Mouse (Mus musculus): ENCODE measurements around the gene Flt1. TPM values are rescaled to one million over a fixed set of nuclear protein-coding genes. Genes with fewer than 3 reads are reported as not detected.
"Not testable (repeated sequence)": the region's sequence is repeated elsewhere in the genome, so short reads cannot be mapped to it uniquely, and the experiment has no call there.

Gene Flt1
- polyA plus RNA-seq, 1 experiment from 2014 or later: 9.9 TPM

GRCm38 (mm10) chr5:147623747-147624146 is 102.1 kb downstream of the Flt1 start:
- WGBS: 89% methylated on average over 10 of the region's 10 CpGs

GRCm38 (mm10) chr5:147620178-147620577 is 105.6 kb downstream of the Flt1 start:
- WGBS: 14% methylated on average over 2 of the region's 2 CpGs
- Histone ChIP-seq H3K27ac (no peak overlapping the region), H3K4me2 (no peak overlapping the region)

More at GRCm38 (mm10) chr5:147623747-147624146, 102.1 kb downstream of the Flt1 start:
- H3K9me3 ChIP-seq: no peaks in the 10 kb centered on the region
- H3K4me2 ChIP-seq: no peak overlapping the region
- H3K4me3 ChIP-seq (replicated peaks): no peak overlapping the region
- H3K36me3 ChIP-seq (replicated peaks): no peaks in the 10 kb centered on the region
- H3K9ac ChIP-seq: no peak overlapping the region
- ATAC-seq (ENCODE audit: low FRiP score): no peak
- no peak overlapping the region for H3K27ac ChIP-seq
- no peaks in the 10 kb centered on the region; the same call in 1 of the 2 replicates for H3K4me1 ChIP-seq
- no peaks in the 10 kb centered on the region for H3K27me3 ChIP-seq

DNA sequence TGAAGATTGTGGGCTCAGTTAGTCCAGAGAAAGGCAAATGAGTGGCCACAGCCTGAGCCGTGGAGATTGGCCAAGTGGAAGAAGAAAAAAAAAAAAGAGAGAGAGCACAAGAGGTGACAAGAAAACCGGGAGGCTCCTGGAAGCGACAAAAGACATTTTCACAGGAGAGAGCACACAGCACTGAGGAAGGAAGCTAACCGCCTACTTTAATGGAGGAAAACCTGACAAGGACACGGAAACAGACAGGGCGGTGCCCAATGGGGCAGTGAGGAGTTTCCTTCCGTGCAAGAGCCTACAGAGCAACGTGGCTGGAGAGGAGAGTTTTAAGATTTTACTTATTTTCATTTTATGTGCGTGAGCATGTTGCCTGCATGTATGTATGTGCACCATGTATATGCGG is 107.6 kb downstream of the Flt1 start:
- WGBS: 86% methylated on average over 10 of the region's 10 CpGs
- Histone ChIP-seq H3K36me3 (replicated peaks) (no peaks in the 10 kb centered on the region), H3K4me1 (no peaks in the 10 kb centered on the region; the same call in 1 of the 2 replicates), H3K4me2 (no peak overlapping the region), H3K27me3 (no peaks in the 10 kb centered on the region), H3K4me3 (replicated peaks) (no peak overlapping the region), H3K27ac (no peak overlapping the region), H3K9me3 (no peaks in the 10 kb centered on the region), H3K9ac (no peak overlapping the region)
- ATAC-seq (ENCODE audit: low FRiP score): no peak

More at GRCm38 (mm10) chr5:147620178-147620577, 105.6 kb downstream of the Flt1 start:
- no peaks in the 10 kb centered on the region for H3K9me3 ChIP-seq
- no peak for ATAC-seq (ENCODE audit: low FRiP score)
- H3K36me3 ChIP-seq (replicated peaks): no peaks in the 10 kb centered on the region
- no peak overlapping the region for H3K4me3 ChIP-seq (replicated peaks)
- H3K9ac ChIP-seq: no peak overlapping the region
- no peaks in the 10 kb centered on the region for H3K27me3 ChIP-seq
- no peaks in the 10 kb centered on the region; the same call in 1 of the 2 replicates for H3K4me1 ChIP-seq

GRCm38 (mm10) chr5:147616450-147616849 is 109.4 kb downstream of the Flt1 start:
- no peak for ATAC-seq (ENCODE audit: low FRiP score)
- Histone ChIP-seq H3K4me2 (no peak overlapping the region), H3K9me3 (no peaks in the 10 kb centered on the region), H3K4me3 (replicated peaks) (no peak overlapping the region), H3K27ac (no peak overlapping the region), H3K9ac (no peak overlapping the region), H3K27me3 (no peaks in the 10 kb centered on the region), H3K36me3 (replicated peaks) (no peaks in the 10 kb centered on the region), H3K4me1 (no peaks in the 10 kb centered on the region; the same call in 1 of the 2 replicates)
- WGBS: 63% methylated on average over 3 of the region's 3 CpGs

DNA sequence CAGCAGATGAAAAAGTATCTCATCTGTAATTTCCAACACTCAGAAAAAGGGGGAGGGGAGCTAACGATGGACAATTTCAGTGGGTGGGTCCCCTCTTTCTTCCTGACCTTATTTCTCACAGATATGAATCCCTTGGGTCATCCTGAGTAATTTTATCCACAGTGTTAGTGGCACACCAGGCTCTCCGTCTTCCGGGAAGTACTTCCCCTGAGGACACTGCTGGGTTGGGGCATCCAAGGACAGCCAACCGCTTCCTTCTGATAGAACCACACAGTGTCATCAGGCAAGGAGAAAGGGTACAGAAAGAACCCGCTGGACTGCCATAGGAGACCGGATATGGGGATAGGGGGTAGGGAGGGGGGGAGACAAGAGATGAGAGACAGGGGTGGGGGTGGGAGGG is 111.2 kb downstream of the Flt1 start:
- no peaks in the 10 kb centered on the region for H3K4me1 ChIP-seq
- H3K4me3 ChIP-seq (replicated peaks): no peak overlapping the region
- H3K4me2 ChIP-seq: no peak overlapping the region
- no peaks in the 10 kb centered on the region for H3K9me3 ChIP-seq
- no peaks in the 10 kb centered on the region for H3K27me3 ChIP-seq
- no peak overlapping the region for H3K9ac ChIP-seq
- no peak for ATAC-seq (ENCODE audit: low FRiP score)
- H3K36me3 ChIP-seq (replicated peaks): no peaks in the 10 kb centered on the region
- no peak overlapping the region for H3K27ac ChIP-seq
- WGBS: 91% methylated on average over 6 of the region's 6 CpGs

- H3K27ac ChIP-seq; ATAC-seq (ENCODE audit: low FRiP score); H3K9me3 ChIP-seq; H3K9ac ChIP-seq; H3K27me3 ChIP-seq; H3K36me3 ChIP-seq (replicated peaks); H3K4me1 ChIP-seq; H3K4me2 ChIP-seq; H3K4me3 ChIP-seq (replicated peaks): not testable (repeated sequence)
- WGBS: 90% methylated on average over 3 of the region's 3 CpGs
These were observed 114.5 kb downstream of the Flt1 start for GRCm38 (mm10) chr5:147611348-147611747.

- no peaks in the 10 kb centered on the region for H3K9me3 ChIP-seq
- no peak for ATAC-seq (ENCODE audit: low FRiP score)
- no peak overlapping the region for H3K4me2 ChIP-seq
- H3K4me3 ChIP-seq (replicated peaks): no peak overlapping the region
- H3K27me3 ChIP-seq: no peaks in the 10 kb centered on the region
- no peak overlapping the region for H3K9ac ChIP-seq
- WGBS: 86% methylated on average over 13 of the region's 13 CpGs
- no peak overlapping the region for H3K27ac ChIP-seq
- no peaks in the 10 kb centered on the region; the same call in 1 of the 2 replicates for H3K4me1 ChIP-seq
- no peaks in the 10 kb centered on the region for H3K36me3 ChIP-seq (replicated peaks)
These were observed 118.4 kb downstream of the Flt1 start for GRCm38 (mm10) chr5:147607256-147607975.

GRCm38 (mm10) chr5:147606751-147607150 is 119.1 kb downstream of the Flt1 start:
- WGBS: 92% methylated on average over 13 of the region's 13 CpGs
- Histone ChIP-seq H3K4me3 (replicated peaks) (no peak overlapping the region), H3K36me3 (replicated peaks) (no peaks in the 10 kb centered on the region), H3K9me3 (no peaks in the 10 kb centered on the region), H3K4me1 (no peaks in the 10 kb centered on the region; the same call in 1 of the 2 replicates), H3K27me3 (no peaks in the 10 kb centered on the region), H3K4me2 (no peak overlapping the region), H3K27ac (no peak overlapping the region), H3K9ac (no peak overlapping the region)
- no peak for ATAC-seq (ENCODE audit: low FRiP score)

- no peak overlapping the region for H3K9ac ChIP-seq
- WGBS: 81% methylated on average over 18 of the region's 18 CpGs
These were observed 124.1 kb downstream of the Flt1 start for GRCm38 (mm10) chr5:147601460-147602360.

GRCm38 (mm10) chr5:147597825-147598224 is 128.0 kb downstream of the Flt1 start:
- ATAC-seq (ENCODE audit: low FRiP score): no peak

More at GRCm38 (mm10) chr5:147601460-147602360, 124.1 kb downstream of the Flt1 start:
- Histone ChIP-seq H3K4me2 (no peak overlapping the region), H3K27me3 (no peaks in the 10 kb centered on the region), H3K4me3 (replicated peaks) (no peak overlapping the region), H3K27ac (no peak overlapping the region), H3K9me3 (no peaks in the 10 kb centered on the region), H3K36me3 (replicated peaks) (no peaks in the 10 kb centered on the region), H3K4me1 (no peaks in the 10 kb centered on the region)
- ATAC-seq (ENCODE audit: low FRiP score): no peak

DNA sequence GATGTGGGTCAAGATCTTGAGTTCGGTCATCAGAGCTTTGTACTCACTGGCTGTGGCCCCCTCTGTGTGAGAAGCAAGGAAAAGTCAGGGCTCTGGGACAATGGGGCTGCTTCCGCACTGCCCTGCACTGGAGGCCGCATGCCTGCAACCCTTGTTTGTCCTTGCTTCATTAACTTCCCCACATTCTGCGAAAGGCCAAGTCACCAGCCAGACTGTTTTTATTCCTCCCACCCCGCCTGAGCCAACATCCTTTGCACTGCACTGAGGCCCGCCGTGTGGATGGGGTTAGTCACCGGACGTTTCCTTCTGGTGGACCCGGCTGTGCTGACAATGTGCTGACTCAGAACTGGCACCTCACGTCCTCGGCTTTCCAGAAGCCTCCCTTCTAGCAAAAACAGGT is 136.0 kb downstream of the Flt1 start:
- no peak overlapping the region for H3K9ac ChIP-seq
- ATAC-seq (ENCODE audit: low FRiP score): no peak
- no peak overlapping the region for H3K4me3 ChIP-seq (replicated peaks)
- no peak overlapping the region for H3K27ac ChIP-seq
- H3K36me3 ChIP-seq (replicated peaks): no peaks in the 10 kb centered on the region
- no peaks in the 10 kb centered on the region for H3K9me3 ChIP-seq
- WGBS: 66% methylated on average over 12 of the region's 12 CpGs
- no peaks in the 10 kb centered on the region for H3K27me3 ChIP-seq
- no peak overlapping the region for H3K4me2 ChIP-seq
- no peaks in the 10 kb centered on the region for H3K4me1 ChIP-seq

More at GRCm38 (mm10) chr5:147597825-147598224, 128.0 kb downstream of the Flt1 start:
- Histone ChIP-seq H3K27me3 (no peaks in the 10 kb centered on the region), H3K4me2 (no peak overlapping the region), H3K27ac (no peak overlapping the region), H3K36me3 (replicated peaks) (no peaks in the 10 kb centered on the region), H3K9ac (no peak overlapping the region), H3K4me1 (no peaks in the 10 kb centered on the region), H3K9me3 (no peaks in the 10 kb centered on the region), H3K4me3 (replicated peaks) (no peak overlapping the region)
- 82% methylated on average over 16 of the region's 16 CpGs for WGBS

GRCm38 (mm10) chr5:147585070-147585469 is 140.7 kb downstream of the Flt1 start:
- Histone ChIP-seq H3K9ac (no peak overlapping the region), H3K4me2 (no peak overlapping the region), H3K9me3 (no peaks in the 10 kb centered on the region), H3K4me3 (replicated peaks) (no peak overlapping the region), H3K27me3 (no peaks in the 10 kb centered on the region), H3K36me3 (replicated peaks) (no peaks in the 10 kb centered on the region), H3K4me1 (no peaks in the 10 kb centered on the region), H3K27ac (no peak overlapping the region)
- no peak for ATAC-seq (ENCODE audit: low FRiP score)
- WGBS: 90% methylated on average over 1 of the region's 1 CpGs

Data from forebrain, embryonic 12.5 days (tissue).